Mouse (Mus musculus): ENCODE results near the gene Lmf2.

The Lmf2 gene

GRCm38 (mm10) chr15:89314107-89314506 is 41.4 kb downstream of the Lmf2 start:
- TF ChIP-seq GATA4 (IDR thresholded peaks at IDR 0.05; ENCODE audit: insufficient replicate concordance, low read length), result no peak

GRCm38 (mm10) chr15:89313359-89313758 is 42.1 kb downstream of the Lmf2 start:
- no peak for TF ChIP-seq GATA4 (IDR thresholded peaks at IDR 0.05; ENCODE audit: insufficient replicate concordance, low read length)

GRCm38 (mm10) chr15:89309962-89310498 is 45.4 kb downstream of the Lmf2 start:
- TF ChIP-seq GATA4 (IDR thresholded peaks at IDR 0.05; ENCODE audit: insufficient replicate concordance, low read length), result no peak

DNA sequence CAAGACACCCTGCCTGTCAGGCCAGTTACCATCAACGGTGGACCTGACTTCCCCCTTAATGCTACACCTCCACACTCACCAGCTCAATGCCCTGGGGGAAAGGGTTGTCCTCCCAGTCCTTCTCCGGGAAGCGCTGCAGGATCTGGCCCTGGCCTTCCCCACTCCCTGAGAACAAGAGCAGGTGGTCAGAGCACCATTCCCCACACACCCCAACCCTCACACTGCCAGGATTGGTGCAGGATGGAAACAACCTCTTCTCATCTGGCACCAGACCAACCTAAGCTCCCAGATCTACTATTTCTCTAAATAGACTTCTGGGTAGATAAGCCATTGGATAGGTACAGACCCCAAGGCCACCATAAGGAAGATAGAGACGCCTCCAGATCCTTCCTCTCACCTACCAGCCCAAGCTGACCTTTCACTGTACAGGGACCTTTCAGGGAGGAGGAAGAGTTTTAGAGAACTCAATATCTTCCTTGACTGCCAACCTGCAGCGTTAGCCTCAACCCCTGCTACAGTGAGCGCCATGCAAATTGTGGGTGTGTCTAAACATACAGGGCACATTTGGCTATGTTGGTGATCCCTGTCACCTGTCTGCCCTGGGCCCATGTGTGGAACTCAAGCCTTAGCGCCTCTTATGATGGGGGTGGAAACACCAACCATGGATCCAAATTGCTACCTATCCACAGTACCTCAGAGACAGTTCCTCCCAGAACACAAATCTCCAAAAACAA is 46.9 kb downstream of the Lmf2 start:
- TF ChIP-seq GATA4 (IDR thresholded peaks at IDR 0.05; ENCODE audit: insufficient replicate concordance, low read length), result no peak

DNA sequence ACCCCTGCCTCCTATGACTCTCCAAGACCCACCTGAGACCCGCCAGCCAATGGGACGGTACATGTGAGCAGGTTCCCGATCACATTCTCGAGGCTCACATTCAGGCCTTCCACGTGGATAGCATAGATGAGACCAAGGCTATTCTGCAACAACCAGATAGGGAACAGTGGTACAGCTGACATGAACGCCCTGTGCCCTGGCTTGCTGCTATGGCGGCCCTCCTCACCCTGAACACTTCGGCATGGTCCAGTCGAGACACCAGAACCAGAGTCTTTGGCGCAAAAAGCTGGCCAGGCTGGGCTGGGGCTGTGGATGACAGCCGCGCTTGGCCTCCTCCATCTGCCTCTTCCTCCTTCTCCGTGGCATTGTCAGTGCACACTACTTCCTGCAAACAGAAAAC is 48.0 kb downstream of the Lmf2 start:
- TF ChIP-seq GATA4 (IDR thresholded peaks at IDR 0.05; ENCODE audit: insufficient replicate concordance, low read length), result no peak

DNA sequence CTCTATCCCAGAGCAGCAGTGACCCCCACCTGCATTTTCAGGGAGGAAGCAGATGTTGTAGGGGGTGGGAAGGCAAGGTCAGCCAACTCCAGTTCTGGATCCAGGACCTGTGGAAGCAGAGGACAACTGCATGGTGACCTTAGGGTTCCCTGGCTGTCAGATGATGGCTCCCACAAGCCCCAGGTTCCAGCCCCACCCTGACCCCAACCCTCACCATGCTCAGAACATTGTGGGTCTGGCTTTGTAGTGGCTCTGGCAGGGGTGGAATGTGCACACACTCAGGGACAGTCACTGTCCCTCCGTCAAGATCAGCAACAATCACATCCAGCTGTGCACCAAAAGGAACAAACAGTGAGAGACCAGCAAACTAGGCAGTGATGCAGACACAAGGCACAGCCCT is 49.5 kb downstream of the Lmf2 start:
- TF ChIP-seq GATA4 (IDR thresholded peaks at IDR 0.05; ENCODE audit: insufficient replicate concordance, low read length), result no peak

Data from liver, adult (tissue).